Comparison of ENCODE assay signal across 25 mouse cellular contexts in the genomic region with DNA sequence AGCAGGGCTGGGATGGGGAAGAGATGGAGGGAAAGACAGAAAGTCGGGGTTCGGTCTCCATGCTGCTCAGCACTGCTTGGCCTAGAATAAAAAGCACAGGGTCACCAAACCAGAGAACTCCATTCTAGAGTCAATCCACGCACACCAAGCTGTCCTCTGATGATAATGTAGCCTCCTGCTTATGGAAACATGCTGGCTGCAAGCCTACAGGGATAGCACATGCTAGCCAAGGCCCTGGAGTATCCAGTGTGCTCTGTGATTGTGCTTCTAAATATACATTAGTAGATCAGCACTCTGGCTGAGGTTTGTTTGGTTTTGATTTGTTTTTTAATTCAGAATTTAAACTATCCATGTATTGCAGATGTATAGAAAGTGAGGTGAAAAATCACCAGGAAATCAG. TPM values are rescaled to one million over a fixed set of nuclear protein-coding genes. Genes with fewer than 3 reads are reported as not detected.
DNase-seq lines count a peak whose midpoint lies in the region; ATAC-seq and TF ChIP-seq lines count a peak whose summit lies in the region.
"Had no signal": no experiment of that assay in that cellular context is flagged by ENCODE, and none has a peak within 500 bp of the region (broad histone marks: within the 10 kb centered on the region; RNA-seq: fewer than 3 reads in every experiment).

No protein-coding gene starts in this region.

- 64% methylated on average over 3 of the region's 3 CpGs for WGBS in heart, adult 2 months
- WGBS in stomach, postnatal 0 days = 81% methylated on average over 3 of the region's 3 CpGs

- peak; percentile 27 to 39 for DNase-seq in heart, adult 2 months
- no peak for DNase-seq in heart, postnatal 25 days (ENCODE audit: low spot score)
- DNase-seq in cerebellum, adult 9-10 months = peak; percentile 16
- DNase-seq in cerebellum, postnatal 36 days = peak; percentile 13 to 14
- DNase-seq in gastrocnemius, adult 18-20 months (ENCODE audit: low spot score) = no peak
- DNase-seq in yolk sac, embryonic 10.5 days (ENCODE audit: low spot score) = no peak
- no peak for DNase-seq in stomach, postnatal 0 days (ENCODE audit: low spot score)
- DNase-seq: adrenal gland, adult 2 months; B cell, adult 2 months; gastrocnemius, postnatal 36 days; kidney, postnatal 36 days; lung, embryonic 14.5 days had no signal

- no peaks in the 10 kb centered on the region for H3K4me1 ChIP-seq in heart, adult 2 months (ENCODE audit: control insufficient read depth, insufficient read depth, low read length)
- no peaks in the 10 kb centered on the region for H3K4me1 ChIP-seq in stomach, postnatal 0 days (replicated peaks; ENCODE audit: control insufficient read depth, insufficient read depth)
- H3K4me1 ChIP-seq: forebrain, embryonic 10.5 days; heart, embryonic 15.5 days; hindbrain, embryonic 12.5 days; kidney, embryonic 15.5 days; limb, embryonic 15.5 days; megakaryocyte, embryonic 14.5 days; midbrain, embryonic 13.5 days had no signal

- no peak for TF ChIP-seq CTCF in heart, adult 2 months (IDR thresholded peaks at IDR 0.05)
- no peak for TF ChIP-seq CTCF in stomach, postnatal 0 days (IDR thresholded peaks at IDR 0.05; ENCODE audit: low read depth)

- no peaks in the 10 kb centered on the region for H3K27me3 ChIP-seq in heart, adult 2 months (ENCODE audit: control insufficient read depth, insufficient read depth, low read length)
- H3K27me3 ChIP-seq in stomach, postnatal 0 days (ENCODE audit: control insufficient read depth, insufficient read depth, low read length) = no peaks in the 10 kb centered on the region
- H3K27me3 ChIP-seq: CH12.LX; heart, embryonic 15.5 days; hindbrain, embryonic 12.5 days; kidney, embryonic 15.5 days; limb, embryonic 15.5 days; megakaryocyte, embryonic 14.5 days; midbrain, embryonic 13.5 days had no signal

- no peaks in the 10 kb centered on the region for H3K9me3 ChIP-seq in stomach, postnatal 0 days (ENCODE audit: control insufficient read depth, low read length)
- H3K9me3 ChIP-seq: forebrain, embryonic 10.5 days; G1E; heart, embryonic 15.5 days; hindbrain, embryonic 12.5 days; kidney, embryonic 15.5 days; limb, embryonic 15.5 days; megakaryocyte, embryonic 14.5 days; midbrain, embryonic 13.5 days had no signal

- H3K9ac ChIP-seq in heart, adult 2 months (ENCODE audit: low read depth, low read length) = no peak overlapping the region
- H3K9ac ChIP-seq in stomach, postnatal 0 days (ENCODE audit: low read length) = no peak overlapping the region
- H3K9ac ChIP-seq: heart, embryonic 15.5 days; hindbrain, embryonic 12.5 days; kidney, embryonic 15.5 days; limb, embryonic 15.5 days; liver, embryonic 14.5 days; lung, embryonic 14.5 days; midbrain, embryonic 13.5 days had no signal

- intact Hi-C loops in heart, adult 2 months (cut with DNase I) = no loop called here
- intact Hi-C loops in heart, postnatal 25 days (cut with DNase I) = no loop called here

- H3K36me3 ChIP-seq in heart, adult 2 months (ENCODE audit: control insufficient read depth, insufficient read depth, low read length) = no peaks in the 10 kb centered on the region
- H3K36me3 ChIP-seq in stomach, postnatal 0 days (ENCODE audit: control insufficient read depth, insufficient read depth, low read length) = no peaks in the 10 kb centered on the region
- H3K36me3 ChIP-seq: forebrain, embryonic 10.5 days; G1E; heart, embryonic 15.5 days; hindbrain, embryonic 12.5 days; kidney, embryonic 15.5 days; limb, embryonic 15.5 days; midbrain, embryonic 13.5 days had no signal

- H3K4me3 ChIP-seq in heart, adult 2 months = no peak overlapping the region
- H3K4me3 ChIP-seq in stomach, postnatal 0 days (ENCODE audit: low read depth, low read length) = no peak overlapping the region
- H3K4me3 ChIP-seq: forebrain, embryonic 10.5 days; heart, embryonic 15.5 days; hindbrain, embryonic 12.5 days; kidney, embryonic 15.5 days; limb, embryonic 15.5 days; megakaryocyte, embryonic 14.5 days; midbrain, embryonic 13.5 days had no signal

- no peak for ATAC-seq in stomach, postnatal 0 days (ENCODE audit: low FRiP score, low TSS enrichment)
- ATAC-seq: forebrain, embryonic 16.5 days; intestine, postnatal 0 days; midbrain, embryonic 13.5 days; Patski had no signal

- no peaks in the 10 kb centered on the region for H3K79me2 ChIP-seq in heart, adult 2 months (replicated peaks; ENCODE audit: control insufficient read depth, insufficient read depth, low read length)

- TF ChIP-seq EP300 in heart, adult 2 months (IDR thresholded peaks at IDR 0.05; ENCODE audit: insufficient read depth, low read depth, low read length) = no peak
- TF ChIP-seq EP300 in stomach, postnatal 0 days (optimal IDR thresholded peaks at IDR 0.05) = no peak

- TF ChIP-seq POLR2A in heart, adult 2 months (IDR thresholded peaks at IDR 0.05; ENCODE audit: insufficient read depth, low read depth, low read length) = no peak

- H3K4me2 ChIP-seq in stomach, postnatal 0 days (replicated peaks; ENCODE audit: low read depth) = no peak overlapping the region
- H3K4me2 ChIP-seq: heart, embryonic 15.5 days; hindbrain, embryonic 12.5 days; kidney, embryonic 15.5 days; limb, embryonic 15.5 days; lung, embryonic 14.5 days; midbrain, embryonic 13.5 days had no signal

- H3K27ac ChIP-seq in heart, adult 2 months = no peak overlapping the region
- no peak overlapping the region for H3K27ac ChIP-seq in stomach, postnatal 0 days (replicated peaks)
- H3K27ac ChIP-seq: forebrain, embryonic 10.5 days; heart, embryonic 15.5 days; hindbrain, embryonic 12.5 days; kidney, embryonic 15.5 days; limb, embryonic 15.5 days; liver, embryonic 14.5 days; midbrain, embryonic 13.5 days had no signal

RNA-seq across cellular contexts. Expression of gene Mterf1b, which starts 30.6 kb away (rescaled TPM):
- 1 to 10 TPM; 2.0 to 2.3 TPM for total RNA-seq in heart, adult 2 months (2021)
- 0.49 and 0.88 TPM in 2 replicates for polyA plus RNA-seq in heart, adult 2 months (2012; rRNA removed)
- 1 to 10 TPM; 2.0 TPM for total RNA-seq in heart, postnatal 25 days (2021)
- total RNA-seq in gastrocnemius, adult 18-20 months (2021) = 1 to 10 TPM; 1.3 to 1.4 TPM
- polyA plus RNA-seq in stomach, postnatal 0 days (2015; fragmentation: Nextera tagmentation; extraction: Ambion mirVana) = 1.5 and 1.9 TPM in 2 replicates
- polyA plus RNA-seq: adrenal gland, adult 2 months had no signal

RNA-seq across cellular contexts. Expression of gene Cyp51, which starts 57.0 kb away (rescaled TPM):
- total RNA-seq in heart, adult 2 months (2021) = 1 to 10 TPM; 6.2 to 6.4 TPM
- 4.6 and 5.4 TPM in 2 replicates for polyA plus RNA-seq in heart, adult 2 months (2012; rRNA removed)
- 1 to 10 TPM; 4.5 to 7.4 TPM for total RNA-seq in heart, postnatal 25 days (2021)
- 1 to 10 TPM; 2.0 to 3.0 TPM for total RNA-seq in gastrocnemius, adult 18-20 months (2021)
- polyA plus RNA-seq in stomach, postnatal 0 days (2015; fragmentation: Nextera tagmentation; extraction: Ambion mirVana) = 61.1 and 65.8 TPM in 2 replicates

Comparison
In these comparisons a context has a peak if more than half of its experiments do, and no peak if none do; other contexts are left out.
1. DNase-seq: peak in heart, adult 2 months (2 of 2), cerebellum, adult 9-10 months (single experiment) and cerebellum, postnatal 36 days (2 of 2); none in heart, postnatal 25 days (single experiment), gastrocnemius, adult 18-20 months (single experiment), yolk sac, embryonic 10.5 days (single experiment) and stomach, postnatal 0 days (single experiment).